Mouse (Mus musculus): ENCODE measurements around the gene Hspa1a. TPM values are rescaled to one million over a fixed set of nuclear protein-coding genes. Genes with fewer than 3 reads are reported as not detected.
"Not testable (repeated sequence)": the region's sequence is repeated elsewhere in the genome, so short reads cannot be mapped to it uniquely, and the experiment has no call there.

Hspa1a gene
- total RNA-seq, 2 experiments from 2014 or later, result 6.8 to 14.1 TPM

GRCm38 (mm10) chr17:35009586-35009985, 37.6 kb upstream of the Hspa1a start:
- Histone ChIP-seq H3K27ac (no peak overlapping the region), H3K4me3 (no peak overlapping the region)
- DNase-seq, result peak; percentile 22
- intact Hi-C loops (cut with DNase I), result no loop called here
- no peak for TF ChIP-seq CTCF (IDR thresholded peaks at IDR 0.05)

- no peak overlapping the region for H3K27ac ChIP-seq
- no peak overlapping the region for H3K4me3 ChIP-seq
- peak; percentile 26; the same call in 1 of the 2 replicates for TF ChIP-seq CTCF (IDR thresholded peaks at IDR 0.05)
- intact Hi-C loops (cut with DNase I), result no loop called here
- DNase-seq, result no peak
These were observed 35.5 kb upstream of the Hspa1a start for GRCm38 (mm10) chr17:35007387-35007991.

- H3K4me3 ChIP-seq; intact Hi-C loops (cut with DNase I); H3K27ac ChIP-seq; DNase-seq: not testable (repeated sequence)
These were observed 33.9 kb upstream of the Hspa1a start for GRCm38 (mm10) chr17:35005902-35006301.

GRCm38 (mm10) chr17:35005158-35005557, 33.2 kb upstream of the Hspa1a start:
- intact Hi-C loops (cut with DNase I), result no loop called here
- H3K27ac ChIP-seq, result no peak overlapping the region
- DNase-seq, result peak; percentile 13
- no peak overlapping the region for H3K4me3 ChIP-seq
- TF ChIP-seq CTCF (IDR thresholded peaks at IDR 0.05), result no peak

- Histone ChIP-seq H3K4me3 (no peak overlapping the region), H3K27ac (no peak overlapping the region)
- peak; percentile 15 for DNase-seq
- intact Hi-C loops (cut with DNase I), result no loop called here
- no peak for TF ChIP-seq CTCF (IDR thresholded peaks at IDR 0.05)
These were observed 32.2 kb upstream of the Hspa1a start for GRCm38 (mm10) chr17:35004075-35004717.

- Histone ChIP-seq H3K27ac (no peak overlapping the region), H3K4me3 (no peak overlapping the region)
- no peak for TF ChIP-seq CTCF (IDR thresholded peaks at IDR 0.05)
- no peak for DNase-seq
- intact Hi-C loops (cut with DNase I), result no loop called here
These were observed 31.3 kb upstream of the Hspa1a start for GRCm38 (mm10) chr17:35003022-35003838.

- Histone ChIP-seq H3K27ac (peak overlapping the region; percentile 99), H3K4me3 (peak overlapping the region; percentile 96)
- TF ChIP-seq CTCF (IDR thresholded peaks at IDR 0.05), result no peak
- no peak for DNase-seq
- intact Hi-C loops (cut with DNase I), result no loop called here
These were observed 30.4 kb upstream of the Hspa1a start for GRCm38 (mm10) chr17:35002153-35002865.

- DNase-seq, result peak; percentile 47
- Histone ChIP-seq H3K27ac (peak overlapping the region; percentile 99), H3K4me3 (peak overlapping the region; percentile 96)
- TF ChIP-seq CTCF (IDR thresholded peaks at IDR 0.05), result no peak
- intact Hi-C loops (cut with DNase I), result no loop called here
These were observed 29.6 kb upstream of the Hspa1a start for GRCm38 (mm10) chr17:35001452-35002152.

- TF ChIP-seq CTCF (IDR thresholded peaks at IDR 0.05), result no peak
- intact Hi-C loops (cut with DNase I), result no loop called here
- Histone ChIP-seq H3K4me3 (peak within 1 kb of the TSS; percentile 96), H3K27ac (peak within 1 kb of the TSS; percentile 99)
- DNase-seq, result peak; percentile 92
These were observed 28.9 kb upstream of the Hspa1a start, which contains the start of gene Vars for GRCm38 (mm10) chr17:35000717-35001451. TSS of gene Vars (plus strand) at chr17:35000987.

GRCm38 (mm10) chr17:34999871-35000716, 28.1 kb upstream of the Hspa1a start:
- DNase-seq; intact Hi-C loops (cut with DNase I): not testable (repeated sequence)
- Histone ChIP-seq H3K27ac (peak overlapping the region; percentile 99), H3K4me3 (peak overlapping the region; percentile 96)

Measured in gastrocnemius, adult 2 months (tissue).